Mouse (Mus musculus) C2C12 (cell line): ENCODE measurements around the gene Mecom.

Source experiments
- CEBPB ChIP-seq: IDR thresholded peaks from one replicate; pipeline ENCODE4 v1.6.1; 2011; ENCODE audit warnings: low read depth, mild to moderate bottlenecking, control low read depth, moderate library complexity
- CTCF ChIP-seq: IDR thresholded peaks from one replicate; pipeline ENCODE4 v1.5.1; 2011; ENCODE audit not compliant: control insufficient read depth, insufficient read depth, insufficient read length
- MAX ChIP-seq: IDR thresholded peaks from one replicate; pipeline ENCODE4 v1.6.1; 2011; ENCODE audit warnings: mild to moderate bottlenecking, control low read depth
- MYOD1 ChIP-seq: IDR thresholded peaks from one replicate; pipeline ENCODE4 v1.6.1; 2011; ENCODE audit warnings: low read depth; ENCODE audit not compliant: control insufficient read depth, insufficient read length
- MYOG ChIP-seq: IDR thresholded peaks from one replicate; pipeline ENCODE4 v1.6.1; 2011; ENCODE audit not compliant: control insufficient read depth, insufficient read length; ENCODE audit errors: extremely low read depth
- USF1 ChIP-seq: IDR thresholded peaks from one replicate; pipeline ENCODE4 v1.6.1; 2011; ENCODE audit warnings: low read depth, mild to moderate bottlenecking, control low read depth, moderate library complexity

GRCm38 (mm10) chr3:30283562-30283961 is 264.2 kb downstream of the Mecom start:
- no peak for TF ChIP-seq MAX
- no peak for TF ChIP-seq CTCF
- TF ChIP-seq USF1: no peak
- TF ChIP-seq MYOD1: no peak
- TF ChIP-seq MYOG: no peak
- TF ChIP-seq CEBPB: no peak
